Mouse (Mus musculus) kidney, adult 18-20 months (tissue): ENCODE measurements at regions not wholly inside any gene's neighbourhood (a gene's known extent, or its start where the extent isn't known, plus 50 kb on each side); places are given as distances from the start of the nearest gene placed in this dataset.
"Not testable (repeated sequence)": the region's sequence is repeated elsewhere in the genome, so short reads cannot be mapped to it uniquely, and the experiment has no call there.

Experiments
- DNase-seq: peaks from one replicate; pipeline ENCODE4 v3.0.0; 2021

DNA sequence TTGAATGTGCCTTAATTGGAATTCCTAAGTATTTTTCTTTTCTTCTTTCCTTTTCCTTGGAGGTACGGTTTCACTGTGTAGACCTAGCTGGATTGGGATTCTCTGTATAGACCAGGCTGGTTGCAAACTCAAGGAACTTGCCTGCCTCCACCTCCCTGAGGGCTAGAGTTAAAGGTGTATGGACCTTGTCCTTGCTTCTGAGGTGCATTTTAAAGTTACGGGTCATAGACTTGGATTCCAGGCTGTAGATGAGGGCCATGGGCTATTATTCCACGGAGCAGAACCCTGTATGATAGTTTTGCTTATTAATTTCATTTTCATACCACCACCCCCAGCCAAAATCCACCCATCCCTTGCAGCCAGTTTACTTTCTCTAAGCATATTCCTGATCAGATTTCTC is 50.7 kb upstream of the Wdr26 start:
- DNase-seq, result no peak

DNA sequence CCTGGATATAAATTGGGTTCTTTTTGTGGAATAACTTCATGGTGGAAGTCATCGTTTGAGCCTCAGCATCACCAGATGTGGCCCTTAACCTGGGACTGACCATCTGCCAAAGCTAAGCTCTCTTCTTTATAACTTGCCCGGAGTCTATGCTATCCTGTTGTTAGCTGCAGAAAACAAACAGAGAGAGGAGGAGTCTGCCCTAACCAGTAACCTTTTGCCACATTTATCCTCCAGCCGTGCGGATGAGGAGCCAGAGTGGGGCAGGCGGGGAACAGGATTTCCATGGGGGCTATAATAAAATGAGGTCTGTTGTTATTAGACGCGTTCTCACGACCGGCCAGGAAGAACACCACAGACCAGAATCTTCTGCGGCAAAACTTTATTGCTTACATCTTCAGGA is 51.4 kb upstream of the Wdr26 start:
- no peak for DNase-seq

DNA sequence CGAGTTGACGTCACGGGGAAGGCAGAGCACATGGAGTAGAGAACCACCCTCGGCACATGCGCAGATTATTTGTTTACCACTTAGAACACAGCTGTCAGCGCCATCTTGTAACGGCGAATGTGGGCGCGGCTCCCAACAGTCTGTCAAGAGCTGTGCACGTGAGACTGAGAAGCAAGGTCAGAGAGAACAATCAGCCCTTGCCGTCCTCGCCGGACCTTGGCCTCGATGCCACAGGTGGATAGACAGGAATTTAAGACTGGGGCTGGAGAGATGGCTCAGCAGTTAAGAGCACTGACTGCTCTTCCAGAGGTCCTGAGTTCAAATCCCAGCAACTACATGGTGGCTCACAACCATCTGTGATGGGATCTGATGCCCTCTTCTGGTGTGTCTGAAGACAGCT is 58.7 kb upstream of the Wdr26 start:
- not testable (repeated sequence) for DNase-seq

DNA sequence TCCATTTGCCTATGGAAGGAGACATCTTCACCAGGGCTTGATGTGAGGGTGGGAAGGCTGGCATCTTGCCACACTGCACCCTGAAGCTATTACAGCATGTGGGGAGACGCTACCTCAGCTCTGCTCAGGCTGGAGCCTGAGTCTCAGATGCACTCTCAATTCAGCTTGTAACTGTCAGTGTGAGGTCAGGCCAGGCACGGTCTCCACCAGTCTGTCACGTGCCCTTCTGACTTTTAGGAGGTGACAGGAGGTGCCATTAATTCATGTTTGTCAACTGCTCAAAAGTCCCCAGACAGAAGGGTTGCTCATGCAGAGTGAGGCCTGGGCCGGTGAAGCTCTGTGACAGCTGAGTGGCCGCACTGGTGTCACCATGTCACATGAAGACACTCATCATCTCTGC is 59.4 kb upstream of the Wdr26 start:
- no peak for DNase-seq

DNA sequence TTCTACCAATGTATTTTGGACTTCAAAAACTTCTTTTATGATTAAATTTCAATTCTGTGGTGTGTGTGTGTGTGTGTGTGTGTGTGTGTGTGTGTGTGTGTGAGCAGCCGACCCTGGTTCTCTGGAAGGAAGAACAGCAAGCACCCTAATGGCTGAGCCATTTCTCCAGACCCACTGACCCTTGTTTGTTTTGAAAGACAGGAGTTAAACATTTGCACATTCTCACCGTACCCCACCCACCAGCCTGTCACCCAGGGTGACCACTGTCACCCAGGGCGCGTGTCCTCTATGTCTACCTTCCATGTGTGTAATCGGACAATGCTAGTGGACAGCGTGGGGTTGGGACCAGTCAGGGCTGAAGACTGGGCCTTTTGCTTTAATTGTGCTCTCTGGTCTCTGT is 60.0 kb upstream of the Wdr26 start:
- DNase-seq, result no peak

DNA sequence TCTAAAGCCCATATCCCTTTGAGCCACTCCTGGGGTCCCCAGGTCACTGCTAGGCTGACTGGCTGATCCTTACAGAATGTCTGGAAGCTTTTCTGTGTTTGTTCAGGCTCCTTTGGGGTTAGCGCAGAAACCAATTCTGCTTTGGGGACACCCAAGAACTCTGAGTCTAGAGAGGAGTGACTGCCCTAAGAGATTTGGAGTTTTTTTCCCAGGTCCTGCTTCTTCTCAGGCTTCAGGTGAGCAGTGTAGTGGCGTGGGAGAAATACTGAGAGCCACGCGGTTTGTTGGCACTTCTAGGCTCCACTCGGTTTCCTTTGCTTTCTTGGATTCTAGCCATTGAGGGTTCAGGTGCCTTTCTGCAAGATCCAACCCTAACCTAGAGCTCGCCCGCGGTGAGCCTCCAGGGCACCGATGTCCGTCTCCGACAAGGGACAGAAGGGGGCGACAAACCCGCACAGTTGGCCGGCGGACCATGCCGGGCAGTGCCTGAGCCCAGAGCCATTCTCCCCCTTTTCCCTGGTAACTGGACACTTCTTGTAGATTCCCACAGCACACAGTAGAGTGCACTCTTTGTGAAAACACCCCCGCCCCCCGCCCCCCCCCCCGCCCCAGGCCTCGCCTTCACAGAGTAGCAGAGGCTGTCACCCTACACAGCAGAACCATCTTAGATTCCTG is 61.0 kb upstream of the Wdr26 start:
- peak; percentile 86 for DNase-seq

DNA sequence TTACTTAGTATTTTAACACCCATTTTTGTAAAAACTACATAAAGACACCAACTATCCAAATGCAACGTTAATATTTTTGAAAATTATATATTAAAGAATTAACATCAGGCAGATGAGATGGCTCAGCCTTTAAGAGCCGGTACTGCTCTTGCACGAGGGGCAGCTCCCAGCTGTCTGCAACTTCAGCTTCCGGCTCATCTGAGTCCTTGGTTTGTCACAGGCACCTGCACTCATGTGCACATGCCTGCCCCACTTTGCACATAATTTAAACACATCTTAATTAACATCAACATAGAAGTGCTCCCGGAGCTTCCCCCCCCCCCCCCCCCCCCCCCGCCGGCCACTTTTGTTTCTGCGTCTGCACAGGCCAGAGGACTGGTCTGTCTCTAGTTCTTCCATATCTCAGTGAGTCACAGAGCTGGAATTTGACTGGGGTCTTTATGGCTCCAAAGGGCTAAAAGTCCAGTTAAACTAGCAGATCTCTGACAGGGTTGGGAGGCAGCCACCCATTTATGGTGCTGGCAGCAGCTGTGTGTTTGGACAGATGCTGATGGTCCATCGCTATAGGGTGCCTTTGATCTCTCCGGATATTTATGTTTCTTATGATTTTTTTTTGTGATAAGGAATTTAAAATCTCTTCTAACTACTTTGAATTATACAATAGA is 61.9 kb upstream of the Wdr26 start:
- no peak for DNase-seq

DNA sequence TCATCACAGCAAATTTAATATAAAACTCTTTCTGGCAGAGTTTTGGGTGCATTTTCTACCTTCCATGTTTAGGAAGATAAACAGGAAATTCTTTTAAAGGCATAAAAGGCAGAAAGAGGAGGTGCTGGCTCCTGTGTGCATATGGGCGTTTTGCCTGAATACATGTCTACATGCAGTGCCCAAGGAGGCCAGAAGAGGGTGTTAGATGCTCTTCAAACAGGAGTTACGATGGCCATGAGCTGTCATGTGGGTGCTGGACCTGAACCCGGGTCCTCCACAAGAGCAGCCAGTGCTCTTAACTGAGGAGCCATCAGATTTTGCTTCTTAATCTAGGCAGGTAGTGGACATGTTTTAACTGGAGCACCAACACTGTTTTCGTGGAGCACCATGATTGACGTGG is 69.0 kb upstream of the Wdr26 start:
- no peak for DNase-seq

DNA sequence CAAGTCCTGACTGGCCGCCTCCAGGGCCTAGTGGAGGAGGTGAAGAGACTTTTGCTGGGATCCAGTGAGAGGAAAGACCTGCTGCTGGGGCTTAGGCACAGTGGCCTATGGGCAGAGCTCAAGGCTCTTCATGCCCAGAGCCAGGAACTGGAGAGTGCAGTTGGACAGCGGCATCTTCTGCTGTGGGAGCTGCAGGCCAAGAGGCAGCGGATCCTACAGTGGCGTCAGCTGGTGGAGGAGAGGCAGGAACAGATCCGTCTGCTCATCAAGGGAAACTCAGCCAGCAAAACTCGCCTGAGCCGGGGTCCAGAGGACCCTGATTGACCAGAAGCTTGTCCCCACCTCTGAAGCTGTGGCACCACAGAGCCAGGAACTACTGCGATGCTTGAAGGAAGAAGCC is 69.4 kb upstream of the Cnih3 start:
- not testable (repeated sequence) for DNase-seq

DNA sequence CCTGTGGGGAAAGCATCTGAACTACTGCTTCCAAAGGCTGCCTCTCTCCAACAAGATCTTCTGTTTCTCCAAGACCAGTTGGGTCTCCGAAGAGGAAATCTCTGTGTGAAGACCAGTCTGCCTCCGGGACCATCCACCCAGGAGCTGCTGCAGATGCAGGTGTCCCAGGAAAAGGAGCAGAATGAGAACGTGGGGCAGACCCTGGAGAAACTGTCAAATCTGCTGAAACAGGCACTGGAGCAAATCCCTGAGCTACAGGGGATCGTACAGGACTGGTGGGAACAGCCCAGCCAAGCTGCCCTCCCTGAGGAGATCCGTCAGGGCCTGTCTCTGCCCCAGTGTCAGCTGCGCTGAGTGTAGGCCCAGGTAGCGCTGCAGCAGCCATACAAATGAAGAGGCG is 68.9 kb upstream of the Cnih3 start:
- not testable (repeated sequence) for DNase-seq

DNA sequence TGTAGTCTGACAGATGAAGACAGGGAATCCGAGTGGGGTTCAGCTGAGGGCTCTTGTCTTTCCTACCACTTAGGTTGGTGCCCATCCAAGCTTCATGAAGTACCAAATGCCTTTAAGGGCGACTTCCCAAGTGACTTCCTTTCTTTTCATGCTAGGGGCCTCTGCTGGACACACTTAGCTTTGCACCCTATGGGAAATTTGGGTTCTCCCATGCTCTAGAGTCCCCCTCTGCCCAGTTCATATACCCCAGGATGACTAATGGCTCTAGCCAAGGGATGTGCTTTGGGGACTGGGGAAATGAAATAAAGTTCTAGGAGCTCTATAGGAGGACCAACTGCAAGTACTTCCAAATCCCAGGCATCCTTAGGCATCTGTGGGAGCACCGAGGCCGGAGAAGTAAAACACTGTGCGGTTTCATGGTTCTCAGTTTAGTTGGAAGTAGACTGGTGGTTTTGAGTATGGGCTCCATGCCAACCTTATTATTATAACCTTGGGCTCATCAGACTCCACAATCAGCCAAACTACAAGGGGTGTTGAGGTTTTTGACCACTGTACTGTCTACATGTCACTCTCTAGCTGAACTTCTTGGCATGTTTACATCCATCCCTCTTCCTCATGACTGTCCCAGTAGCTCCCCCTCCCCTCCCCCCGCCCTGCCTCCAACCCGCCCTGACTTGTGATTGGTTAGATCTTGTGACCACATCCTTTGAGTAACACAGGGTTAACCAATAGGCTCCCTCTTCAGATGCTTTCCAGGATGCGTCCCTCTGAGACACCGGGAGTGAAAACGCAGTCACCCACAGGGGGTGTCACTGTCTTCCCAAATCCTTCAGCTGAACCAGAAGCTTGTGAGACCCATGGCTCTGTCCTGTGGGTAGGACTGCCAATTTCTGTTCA is 67.9 kb upstream of the Cnih3 start:
- no peak for DNase-seq

DNA sequence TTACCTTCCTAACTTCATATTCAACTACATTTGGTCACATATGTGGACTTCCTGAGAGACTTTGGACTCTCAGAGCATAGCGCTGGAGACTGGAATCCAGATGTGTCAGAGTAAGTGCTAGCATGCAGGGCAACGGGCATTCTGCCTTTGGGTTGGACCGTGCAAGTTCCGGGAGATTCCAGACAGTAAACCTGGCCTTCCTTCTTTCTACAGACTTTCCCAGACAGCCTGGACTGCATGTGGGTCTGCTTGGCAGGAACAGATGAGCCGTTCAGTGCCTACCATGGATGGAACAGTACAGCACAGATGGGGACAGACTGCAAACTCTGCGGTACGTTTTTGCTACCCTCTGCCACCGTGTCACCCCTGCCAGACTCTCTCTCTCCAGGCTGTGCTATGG is 66.8 kb upstream of the Cnih3 start:
- peak; percentile 23 for DNase-seq

DNA sequence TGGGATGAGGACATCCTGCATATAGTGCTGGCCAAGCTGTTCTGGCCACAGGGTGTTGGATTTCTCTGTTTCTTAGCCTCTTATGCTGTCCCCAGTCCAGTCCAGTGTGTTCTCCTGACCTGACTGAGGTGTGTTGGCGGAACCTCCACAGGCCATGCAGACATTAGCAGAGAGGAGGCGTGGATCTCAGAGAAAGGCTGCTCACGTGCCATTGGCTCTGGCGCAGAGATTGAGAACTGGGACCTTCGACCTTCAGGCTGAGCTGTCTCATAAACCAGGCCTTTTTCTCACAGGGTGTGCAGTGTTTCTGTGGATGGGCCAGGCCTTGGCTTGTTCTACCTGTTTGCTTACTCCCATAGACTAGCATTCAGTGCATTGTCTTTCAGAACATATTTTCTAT is 66.3 kb upstream of the Cnih3 start:
- peak; percentile 59 for DNase-seq

DNA sequence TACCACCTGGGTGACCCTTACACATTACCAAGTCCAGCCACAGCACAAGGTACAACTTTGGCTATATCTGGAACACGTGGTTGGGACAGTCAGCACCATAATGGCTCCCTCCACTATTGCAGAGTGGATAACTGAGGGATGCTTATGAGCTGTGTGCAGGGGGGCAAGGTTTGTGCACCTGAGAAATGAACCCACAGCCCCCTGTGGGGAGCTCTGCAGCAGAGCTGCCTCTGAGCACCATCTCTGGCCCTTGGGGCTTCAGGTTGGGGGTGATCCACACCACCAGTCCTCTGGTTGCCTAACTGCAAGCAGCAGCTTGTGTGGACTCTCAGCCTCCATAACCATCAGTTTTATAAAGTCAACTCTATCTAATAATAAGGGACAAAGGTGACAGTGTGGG is 65.3 kb upstream of the Cnih3 start:
- no peak for DNase-seq

DNA sequence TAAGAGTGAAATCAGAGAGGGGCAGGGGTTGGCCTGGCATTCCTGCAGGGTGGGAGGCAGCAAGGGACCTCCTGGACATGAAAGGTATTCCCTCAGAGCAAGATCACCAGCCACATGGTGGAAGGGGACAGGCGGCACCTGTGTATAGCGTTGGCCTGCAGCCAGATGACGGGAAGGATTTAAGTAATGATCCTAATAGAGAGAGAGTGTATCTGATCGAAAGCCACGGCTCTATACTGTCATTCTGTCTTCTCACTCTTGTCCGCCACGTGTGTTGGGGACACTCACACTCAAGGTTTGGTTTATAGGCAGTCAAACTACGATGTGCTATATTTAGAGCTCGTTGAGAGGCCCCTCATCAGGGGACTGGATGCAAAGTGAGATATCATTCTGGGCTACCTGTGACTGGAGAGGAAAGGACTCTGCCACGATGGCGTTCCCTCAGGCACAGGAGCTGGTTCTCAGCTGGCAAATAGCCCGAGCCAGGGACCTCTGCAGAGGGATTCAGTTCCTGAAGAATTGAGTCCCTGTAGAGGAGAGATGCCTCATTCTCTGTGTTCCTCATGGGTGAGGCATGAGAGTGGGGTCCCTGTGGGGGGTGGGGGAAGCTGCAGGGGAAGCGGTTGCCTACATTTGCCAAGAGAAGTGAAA is 62.9 kb upstream of the Cnih3 start:
- peak; percentile 2 for DNase-seq

DNA sequence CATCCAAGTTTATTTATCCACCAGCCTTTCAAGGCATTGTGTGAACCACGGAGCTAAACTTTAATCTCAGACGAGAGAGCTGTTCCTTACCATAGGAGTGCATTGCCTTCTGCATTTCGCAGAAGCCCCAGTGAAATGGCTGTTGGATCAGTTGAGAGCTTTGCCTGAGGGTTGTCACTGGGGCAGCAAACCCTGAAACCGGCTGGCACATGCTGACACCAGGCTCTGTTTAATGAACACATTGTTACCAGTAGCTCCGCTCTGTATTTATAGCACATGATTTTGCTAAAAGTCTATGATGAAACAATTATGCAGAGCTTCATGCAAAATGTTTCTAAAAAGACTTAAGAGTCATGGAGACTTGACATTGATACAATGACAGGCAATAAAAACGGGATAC is 61.2 kb upstream of the Cnih3 start:
- no peak for DNase-seq

DNA sequence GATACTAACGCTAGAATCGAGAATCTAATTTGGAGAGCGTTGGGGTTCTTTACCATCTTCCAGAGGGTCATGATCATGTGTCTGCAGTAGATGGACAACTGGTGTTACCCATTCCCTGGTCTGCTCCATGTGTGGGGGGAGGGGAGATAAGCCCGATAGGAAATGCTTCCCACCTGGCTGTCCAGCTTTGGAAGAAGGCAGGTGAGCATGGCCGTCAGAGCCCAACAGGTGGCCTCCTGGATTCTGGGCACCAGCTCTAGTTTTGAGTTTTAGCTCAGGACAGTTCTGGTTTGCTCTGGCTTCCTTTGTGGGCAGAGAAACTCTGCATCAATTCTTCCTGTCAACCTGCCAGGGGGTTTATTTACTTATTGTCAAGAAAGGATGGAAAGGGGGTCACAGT is 60.5 kb upstream of the Cnih3 start:
- no peak for DNase-seq

DNA sequence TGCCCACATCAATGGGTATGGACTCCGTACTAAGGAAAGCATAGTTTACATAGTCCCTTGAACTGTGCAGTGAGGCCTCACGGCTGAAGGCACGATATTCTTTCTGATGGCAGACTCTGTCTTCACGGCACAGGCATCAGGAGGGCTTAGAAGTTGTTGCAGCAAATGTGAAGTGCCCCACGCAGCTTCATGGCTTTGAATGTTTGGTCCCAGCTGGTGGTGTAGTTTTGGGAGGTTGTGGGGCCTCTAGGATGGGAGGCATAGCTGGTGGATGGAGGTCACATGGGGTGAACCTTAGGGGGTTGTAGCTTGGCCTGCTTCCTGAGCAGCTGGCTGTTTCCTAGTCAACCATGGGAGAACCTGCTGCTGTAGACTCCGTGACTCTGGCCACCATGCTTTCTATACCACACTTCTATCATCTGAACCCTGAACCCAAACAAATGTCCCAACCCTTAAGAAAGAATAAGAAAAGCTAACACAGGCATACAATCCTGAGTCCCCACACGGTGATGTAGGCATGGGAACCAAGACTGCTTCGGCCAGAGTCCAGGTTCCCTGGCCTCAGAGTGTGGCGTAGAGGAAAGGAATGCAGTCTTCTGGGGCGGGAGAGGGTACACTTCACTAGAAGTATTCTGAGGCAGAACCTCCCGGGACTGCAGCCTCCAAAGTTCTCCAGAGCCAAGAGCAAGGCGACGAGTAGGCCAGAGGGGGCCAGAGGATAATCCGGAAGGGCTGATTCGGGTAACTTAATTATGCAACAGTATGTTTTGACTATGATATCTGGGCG is 59.2 kb upstream of the Cnih3 start:
- peak; percentile 24 for DNase-seq

DNA sequence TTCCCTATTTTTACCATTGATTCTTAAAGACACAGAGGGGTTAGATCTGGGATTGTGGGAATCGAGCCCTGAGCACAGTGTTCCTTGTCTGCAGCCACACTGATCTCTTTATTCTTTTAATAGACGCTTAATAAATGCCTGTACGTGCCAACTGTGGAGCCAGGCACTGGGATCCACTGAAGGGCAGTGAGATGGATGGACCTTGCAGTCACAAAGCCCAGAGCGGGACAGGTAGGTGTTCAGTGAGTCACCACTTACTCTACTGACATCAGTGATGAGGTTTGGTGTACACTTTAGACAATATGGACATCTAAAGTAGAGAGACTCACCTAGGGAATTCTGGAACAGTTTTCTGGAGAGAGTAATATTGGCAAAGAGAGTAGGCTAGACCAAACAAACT is 56.8 kb upstream of the Cnih3 start:
- no peak for DNase-seq

DNA sequence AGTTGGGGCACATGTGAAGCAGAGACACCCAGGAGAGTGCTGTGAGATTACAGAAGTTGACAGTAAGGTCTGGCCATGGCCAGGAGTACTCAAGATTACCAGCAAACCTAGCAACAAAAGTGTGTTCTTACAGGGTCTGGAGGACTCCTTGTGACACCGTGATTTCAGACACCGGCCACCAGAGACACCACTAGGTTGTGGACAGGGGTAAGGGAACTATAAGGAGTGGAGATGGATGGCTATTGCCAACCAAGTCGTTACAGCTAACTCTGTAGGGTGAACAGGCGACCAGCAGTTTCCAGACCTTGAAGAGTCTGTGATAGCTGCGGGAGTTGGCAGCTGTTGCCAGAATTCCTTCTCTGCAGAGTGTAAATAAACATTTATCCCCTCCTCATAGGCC is 54.4 kb upstream of the Cnih3 start:
- DNase-seq, result no peak

DNA sequence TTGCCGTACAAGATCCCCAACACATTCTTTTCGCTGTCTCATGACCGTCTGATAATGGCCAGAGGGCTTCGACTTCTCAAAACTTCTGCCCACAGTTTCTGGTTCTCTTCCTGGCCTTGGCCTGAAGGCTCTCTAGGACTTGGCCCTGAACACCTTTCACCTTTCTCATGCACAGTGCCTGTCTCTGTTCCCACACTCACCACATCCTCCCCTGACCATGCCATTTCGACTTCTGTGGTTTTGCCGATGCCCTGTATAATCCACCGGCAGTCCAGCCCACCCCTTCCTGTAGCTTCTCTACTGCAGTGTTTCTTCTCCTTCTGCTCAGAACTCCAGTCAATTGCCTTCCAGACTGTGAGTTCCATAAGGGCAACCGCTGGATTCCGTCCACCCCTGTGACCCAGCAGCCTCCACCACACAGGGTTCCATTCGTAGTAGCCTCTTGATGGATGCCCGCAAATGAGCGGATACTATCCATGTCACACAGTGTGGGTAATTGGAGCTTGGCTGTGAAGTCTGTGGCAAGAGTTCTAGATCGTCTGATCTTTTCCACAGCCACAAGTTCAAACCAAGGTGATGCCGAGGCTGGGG is 53.3 kb upstream of the Cnih3 start:
- DNase-seq, result no peak

DNA sequence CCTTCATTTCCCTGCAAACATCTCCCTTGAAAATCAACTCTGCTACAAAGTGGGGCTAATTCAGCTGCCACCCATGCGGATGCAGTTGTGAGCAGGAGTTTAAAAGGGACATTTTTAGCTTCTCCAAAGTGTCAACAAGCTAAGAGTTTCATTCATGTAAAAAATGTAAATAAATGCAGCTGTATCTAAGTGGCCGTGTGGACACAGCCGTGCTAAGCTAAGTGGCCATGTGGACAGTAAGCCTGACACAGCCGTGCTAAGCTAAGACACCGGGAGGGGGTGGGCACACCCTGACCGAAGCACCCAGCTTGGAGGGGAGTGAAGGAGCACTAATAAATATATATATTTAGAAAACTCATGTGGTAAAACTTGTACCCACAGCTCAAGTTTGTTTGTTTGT is 52.6 kb upstream of the Cnih3 start:
- no peak for DNase-seq
